Mouse (Mus musculus) embryonic fibroblast, embryonic 13.5 days (primary cell): ENCODE measurements around the gene Ttc16.

Experiments
- CTCF ChIP-seq: IDR thresholded peaks from 2 replicates; pipeline ENCODE4 v1.5.1; 2011; ENCODE audit warnings: mild to moderate bottlenecking, control low read depth, low read length, moderate library complexity, borderline replicate concordance; ENCODE audit not compliant: insufficient read depth
- POLR2A ChIP-seq: IDR thresholded peaks from 2 replicates; pipeline ENCODE4 v1.6.1; 2011; ENCODE audit warnings: low read depth, mild to moderate bottlenecking, control low read depth, low read length, moderate library complexity

DNA sequence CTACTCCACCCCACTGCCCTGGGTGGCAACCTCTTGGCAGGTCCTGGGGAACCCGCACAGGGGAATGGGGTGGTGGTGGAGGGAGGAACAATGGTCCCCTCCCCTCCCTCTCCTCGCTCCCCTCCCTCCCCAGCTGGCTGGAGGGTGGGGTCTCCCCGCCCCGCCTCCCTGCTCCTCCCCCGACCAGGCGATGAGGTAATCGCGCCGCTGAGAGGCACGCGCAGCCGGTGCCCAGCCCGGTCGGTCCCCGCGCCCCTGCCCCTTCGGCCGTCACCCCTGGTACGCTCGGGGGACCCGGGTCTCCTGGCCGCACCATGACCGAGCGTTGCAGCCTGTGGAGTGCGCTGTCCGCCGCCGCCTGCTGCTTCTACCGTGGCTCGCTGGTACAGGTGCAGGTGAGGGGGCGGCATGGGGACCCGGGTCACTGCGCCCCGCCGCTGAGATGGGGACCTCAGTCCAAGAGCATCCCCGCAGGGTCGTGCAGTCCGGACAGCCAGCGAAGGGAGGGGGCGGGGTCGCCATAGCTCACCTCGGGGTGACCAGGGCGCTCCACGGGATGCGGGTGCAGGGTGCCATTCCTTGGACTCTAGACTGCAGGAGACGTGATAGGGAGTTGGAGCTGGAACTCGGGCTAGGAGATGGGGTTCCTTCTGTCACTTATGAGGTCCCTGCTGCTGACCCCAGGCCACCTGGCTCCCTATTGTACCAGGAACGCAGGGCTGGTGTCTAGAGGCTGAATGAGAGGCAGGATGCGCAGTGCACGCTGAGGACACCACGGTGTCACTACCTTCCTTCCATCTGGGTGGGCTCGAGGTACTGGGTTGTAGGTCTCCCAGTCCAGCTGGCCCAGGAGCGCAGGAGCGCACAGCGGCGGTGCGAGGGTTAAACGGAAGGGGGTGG is 33.9 kb downstream of the Ttc16 start:
- TF ChIP-seq CTCF (no peak), POLR2A (no peak)
